Mouse (Mus musculus): ENCODE measurements at regions not wholly inside any gene's neighbourhood (a gene's known extent, or its start where the extent isn't known, plus 50 kb on each side); places are given as distances from the start of the nearest gene placed in this dataset.

DNA sequence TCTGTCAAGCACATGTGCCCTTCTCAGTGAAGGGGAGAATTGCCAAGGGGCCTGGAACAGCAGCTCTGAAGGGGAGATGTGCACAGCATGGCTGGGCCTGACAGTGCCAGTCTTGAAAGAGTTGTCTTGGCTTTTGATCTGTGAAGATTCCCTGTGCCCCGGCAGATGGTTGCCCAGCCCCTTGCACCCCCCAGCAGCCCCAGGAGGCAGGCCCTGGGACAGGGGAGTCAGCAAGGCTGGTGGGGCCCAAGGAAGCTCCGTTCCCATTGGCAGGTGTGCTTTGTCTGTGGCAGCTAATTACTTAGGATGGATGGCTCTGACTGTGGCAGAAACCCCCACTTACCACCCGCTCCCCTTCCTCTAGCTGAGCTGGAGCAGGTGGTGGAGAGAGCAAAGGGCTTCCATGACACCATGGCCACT lies 58.6 kb downstream of the Tspan17 start:
- no peak for DNase-seq
- H3K9ac ChIP-seq (ENCODE audit: low read depth, low read length): no peak overlapping the region
- no peaks in the 10 kb centered on the region for H3K27me3 ChIP-seq (ENCODE audit: control insufficient read depth, insufficient read depth, low read length)
- WGBS: 40% methylated on average over 3 of the region's 3 CpGs
- TF ChIP-seq POLR2A (IDR thresholded peaks at IDR 0.05; ENCODE audit: insufficient read depth, low read depth, low read length): no peak
- TF ChIP-seq EP300 (IDR thresholded peaks at IDR 0.05; ENCODE audit: insufficient read depth, low read depth, low read length): no peak
- no peak for TF ChIP-seq CTCF (IDR thresholded peaks at IDR 0.05)
- no peaks in the 10 kb centered on the region for H3K36me3 ChIP-seq (ENCODE audit: control insufficient read depth, insufficient read depth, low read length)
- intact Hi-C loops (cut with DNase I): no loop called here
- H3K4me1 ChIP-seq (ENCODE audit: control insufficient read depth, insufficient read depth, low read length): no peaks in the 10 kb centered on the region
- H3K79me2 ChIP-seq (replicated peaks; ENCODE audit: control insufficient read depth, insufficient read depth, low read length): no peaks in the 10 kb centered on the region
- no peak overlapping the region for H3K27ac ChIP-seq
- H3K4me3 ChIP-seq: no peak overlapping the region

DNA sequence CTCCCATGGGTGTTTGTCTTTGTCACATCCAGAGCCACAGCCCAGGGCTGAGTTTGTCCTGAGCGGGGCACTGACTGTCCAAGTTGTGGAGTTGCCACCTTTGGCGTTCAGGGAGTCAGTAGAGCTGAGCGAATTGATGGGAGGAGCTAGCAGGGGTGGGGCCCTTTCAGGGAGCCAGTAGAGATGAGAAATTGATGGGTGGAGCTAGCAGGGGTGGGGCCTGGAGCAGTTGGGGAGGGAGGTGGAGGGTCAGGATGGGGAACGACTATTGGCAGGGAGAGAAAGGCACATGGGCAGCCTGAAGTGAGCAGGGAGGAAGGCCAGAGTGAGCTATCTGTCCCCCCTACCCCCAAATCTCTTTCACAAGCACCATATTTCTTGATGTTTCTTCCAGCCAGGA lies 62.0 kb downstream of the Tspan17 start:
- no peak for DNase-seq
- intact Hi-C loops (cut with DNase I): no loop called here
- Histone ChIP-seq H3K79me2 (replicated peaks; ENCODE audit: control insufficient read depth, insufficient read depth, low read length) (no peaks in the 10 kb centered on the region), H3K27ac (no peak overlapping the region), H3K27me3 (ENCODE audit: control insufficient read depth, insufficient read depth, low read length) (no peaks in the 10 kb centered on the region), H3K9ac (ENCODE audit: low read depth, low read length) (no peak overlapping the region), H3K4me3 (no peak overlapping the region), H3K4me1 (ENCODE audit: control insufficient read depth, insufficient read depth, low read length) (no peaks in the 10 kb centered on the region), H3K36me3 (ENCODE audit: control insufficient read depth, insufficient read depth, low read length) (no peaks in the 10 kb centered on the region)
- WGBS: 46% methylated on average over 4 of the region's 4 CpGs
- TF ChIP-seq EP300 (IDR thresholded peaks at IDR 0.05; ENCODE audit: insufficient read depth, low read depth, low read length): no peak
- no peak for TF ChIP-seq CTCF (IDR thresholded peaks at IDR 0.05)
- no peak for TF ChIP-seq POLR2A (IDR thresholded peaks at IDR 0.05; ENCODE audit: insufficient read depth, low read depth, low read length)

DNA sequence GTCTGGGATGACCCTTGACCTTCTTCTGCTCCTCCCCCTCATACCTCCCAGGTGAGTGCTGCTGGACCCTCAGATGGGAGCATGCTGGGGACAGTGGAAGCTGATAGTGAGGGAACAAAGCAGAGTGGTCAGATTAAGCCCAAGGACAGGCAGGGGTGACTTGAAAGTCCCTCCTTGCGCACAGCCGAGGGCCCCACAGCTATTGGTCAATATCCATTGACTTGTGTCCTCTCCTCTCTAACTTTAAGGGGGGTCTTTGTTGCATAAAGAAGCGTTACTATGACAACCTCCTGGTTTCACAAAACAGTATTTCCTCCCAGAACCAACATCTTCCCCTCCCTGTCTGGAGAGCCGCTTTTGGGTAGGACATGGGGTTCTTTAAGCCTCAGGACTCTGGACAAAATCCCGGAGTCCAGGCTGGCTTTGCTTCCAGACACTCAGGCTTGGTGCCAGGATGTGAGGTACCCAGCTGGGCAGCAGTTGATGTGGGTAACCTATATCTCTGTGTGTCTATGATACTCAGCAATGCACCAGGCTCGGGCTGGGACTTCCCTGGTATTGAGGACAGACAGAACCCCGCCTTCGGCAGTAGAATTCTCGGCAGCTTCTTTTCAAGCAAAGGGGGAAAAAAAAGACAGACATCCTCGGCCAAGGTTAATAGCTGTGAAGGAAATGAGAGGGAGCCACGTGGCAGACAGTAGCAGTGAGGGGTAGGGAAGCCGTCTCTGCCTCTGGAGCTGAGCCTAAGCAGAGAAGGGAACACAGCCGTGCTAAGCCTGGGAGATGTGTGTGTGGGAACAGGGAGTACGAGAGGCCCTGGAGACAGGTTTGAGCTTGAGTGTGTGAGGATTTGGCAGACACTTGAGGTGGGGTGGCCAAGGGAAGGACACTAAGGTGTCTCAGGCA lies 66.4 kb downstream of the Tspan17 start:
- no peak overlapping the region for H3K4me3 ChIP-seq
- DNase-seq: no peak
- intact Hi-C loops (cut with DNase I): no loop called here
- H3K4me1 ChIP-seq (ENCODE audit: control insufficient read depth, insufficient read depth, low read length): no peaks in the 10 kb centered on the region
- H3K36me3 ChIP-seq (ENCODE audit: control insufficient read depth, insufficient read depth, low read length): no peaks in the 10 kb centered on the region
- no peak for TF ChIP-seq EP300 (IDR thresholded peaks at IDR 0.05; ENCODE audit: insufficient read depth, low read depth, low read length)
- no peak for TF ChIP-seq CTCF (IDR thresholded peaks at IDR 0.05)
- no peak for TF ChIP-seq POLR2A (IDR thresholded peaks at IDR 0.05; ENCODE audit: insufficient read depth, low read depth, low read length)
- H3K27me3 ChIP-seq (ENCODE audit: control insufficient read depth, insufficient read depth, low read length): no peaks in the 10 kb centered on the region
- H3K9ac ChIP-seq (ENCODE audit: low read depth, low read length): no peak overlapping the region
- no peaks in the 10 kb centered on the region for H3K79me2 ChIP-seq (replicated peaks; ENCODE audit: control insufficient read depth, insufficient read depth, low read length)
- H3K27ac ChIP-seq: no peak overlapping the region
- WGBS: 41% methylated on average over 14 of the region's 14 CpGs

DNA sequence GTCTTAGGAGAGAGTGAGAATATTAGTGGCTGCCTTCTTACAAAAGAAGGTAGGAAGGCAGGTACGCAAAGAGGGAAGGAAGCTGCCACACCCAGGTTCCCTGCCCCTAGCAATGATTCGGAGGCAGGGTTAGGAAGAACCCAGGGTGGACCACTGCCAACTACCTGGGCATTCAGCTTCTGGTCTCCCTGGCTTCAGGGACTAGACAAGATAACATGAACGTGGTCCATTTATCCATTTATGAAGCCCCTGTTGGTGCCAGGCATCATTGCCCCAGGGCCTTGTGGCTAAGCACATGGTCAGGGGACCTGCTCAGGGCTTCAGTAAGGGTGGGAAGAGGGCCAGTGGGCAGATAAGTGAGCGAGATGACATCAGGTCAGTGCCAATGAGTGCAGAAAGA lies 73.8 kb downstream of the Tspan17 start:
- H3K36me3 ChIP-seq (ENCODE audit: control insufficient read depth, insufficient read depth, low read length): no peaks in the 10 kb centered on the region
- H3K27me3 ChIP-seq (ENCODE audit: control insufficient read depth, insufficient read depth, low read length): no peaks in the 10 kb centered on the region
- no peak overlapping the region for H3K9ac ChIP-seq (ENCODE audit: low read depth, low read length)
- no peaks in the 10 kb centered on the region for H3K79me2 ChIP-seq (replicated peaks; ENCODE audit: control insufficient read depth, insufficient read depth, low read length)
- no peak overlapping the region for H3K4me3 ChIP-seq
- WGBS: 56% methylated on average over 4 of the region's 4 CpGs
- DNase-seq: no peak
- intact Hi-C loops (cut with DNase I): no loop called here
- TF ChIP-seq POLR2A (IDR thresholded peaks at IDR 0.05; ENCODE audit: insufficient read depth, low read depth, low read length): no peak
- TF ChIP-seq CTCF (IDR thresholded peaks at IDR 0.05): no peak
- TF ChIP-seq EP300 (IDR thresholded peaks at IDR 0.05; ENCODE audit: insufficient read depth, low read depth, low read length): no peak
- no peaks in the 10 kb centered on the region for H3K4me1 ChIP-seq (ENCODE audit: control insufficient read depth, insufficient read depth, low read length)
- H3K27ac ChIP-seq: no peak overlapping the region

DNA sequence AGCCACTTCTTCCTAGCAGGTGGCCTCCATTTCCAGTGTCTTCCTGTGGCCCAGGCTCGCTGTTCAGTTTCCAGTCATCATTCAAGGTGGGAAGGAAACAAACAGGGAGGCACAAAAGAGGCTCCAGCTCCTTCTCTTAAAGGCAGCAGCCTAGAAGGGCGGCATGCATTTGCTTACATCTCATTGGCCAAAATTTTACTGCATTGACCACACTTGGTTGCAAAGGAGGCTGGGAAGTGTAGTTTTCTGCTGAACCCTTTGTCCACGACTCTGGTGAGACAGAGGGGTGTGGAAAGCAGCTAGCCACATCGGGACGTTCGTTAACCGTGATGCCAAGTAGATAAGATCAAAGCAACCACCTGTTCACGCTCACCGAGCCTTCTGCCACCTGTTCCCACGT lies 74.9 kb downstream of the Tspan17 start:
- 44% methylated on average over 10 of the region's 10 CpGs for WGBS
- Histone ChIP-seq H3K79me2 (replicated peaks; ENCODE audit: control insufficient read depth, insufficient read depth, low read length) (no peaks in the 10 kb centered on the region), H3K4me3 (no peak overlapping the region), H3K9ac (ENCODE audit: low read depth, low read length) (no peak overlapping the region), H3K27me3 (ENCODE audit: control insufficient read depth, insufficient read depth, low read length) (no peaks in the 10 kb centered on the region), H3K27ac (no peak overlapping the region), H3K4me1 (ENCODE audit: control insufficient read depth, insufficient read depth, low read length) (no peaks in the 10 kb centered on the region), H3K36me3 (ENCODE audit: control insufficient read depth, insufficient read depth, low read length) (no peaks in the 10 kb centered on the region)
- no peak for DNase-seq
- intact Hi-C loops (cut with DNase I): no loop called here
- no peak for TF ChIP-seq EP300 (IDR thresholded peaks at IDR 0.05; ENCODE audit: insufficient read depth, low read depth, low read length)
- no peak for TF ChIP-seq POLR2A (IDR thresholded peaks at IDR 0.05; ENCODE audit: insufficient read depth, low read depth, low read length)
- no peak for TF ChIP-seq CTCF (IDR thresholded peaks at IDR 0.05)

DNA sequence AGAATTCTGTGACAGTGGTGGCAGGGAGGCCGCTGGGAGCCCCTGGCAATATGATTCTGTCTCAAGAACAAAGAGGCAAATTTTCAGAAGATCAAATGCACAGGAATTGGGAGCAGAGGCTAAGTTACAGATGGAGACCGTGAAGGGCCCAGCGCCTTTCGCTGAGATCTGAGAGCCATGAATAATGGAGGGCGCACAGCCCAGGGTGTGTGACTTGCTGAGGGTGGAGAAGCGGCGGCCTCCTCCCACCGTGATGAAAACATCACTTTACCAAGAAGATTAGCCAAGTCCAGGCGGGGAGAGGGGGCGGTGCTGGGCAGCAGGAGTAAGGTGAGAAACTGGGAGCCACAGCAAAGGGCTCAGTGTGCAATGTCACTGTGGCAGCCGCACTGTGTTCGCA lies 77.2 kb upstream of the Unc5a start:
- no peak for DNase-seq
- no peaks in the 10 kb centered on the region for H3K4me1 ChIP-seq (ENCODE audit: control insufficient read depth, insufficient read depth, low read length)
- H3K27ac ChIP-seq: no peak overlapping the region
- no peak overlapping the region for H3K4me3 ChIP-seq
- peaks cover 12% of the 10 kb centered on the region for H3K27me3 ChIP-seq (ENCODE audit: control insufficient read depth, insufficient read depth, low read length)
- H3K79me2 ChIP-seq (replicated peaks; ENCODE audit: control insufficient read depth, insufficient read depth, low read length): no peaks in the 10 kb centered on the region
- H3K36me3 ChIP-seq (ENCODE audit: control insufficient read depth, insufficient read depth, low read length): no peaks in the 10 kb centered on the region
- TF ChIP-seq EP300 (IDR thresholded peaks at IDR 0.05; ENCODE audit: insufficient read depth, low read depth, low read length): no peak
- intact Hi-C loops (cut with DNase I): no loop called here
- 25% methylated on average over 12 of the region's 12 CpGs for WGBS
- no peak overlapping the region for H3K9ac ChIP-seq (ENCODE audit: low read depth, low read length)

All from heart, adult 2 months (tissue).